Mouse (Mus musculus): ENCODE results near the gene Zfp235. TPM values are rescaled to one million over a fixed set of nuclear protein-coding genes. Genes with fewer than 3 reads are reported as not detected.

Zfp235 gene
- total RNA-seq (2021): 10 to 100 TPM; 19.0 to 19.2 TPM
- long read RNA-seq, experiment 1, transcript Zfp235-201 (4 exons, 3,373 nt): major isoform, 7 of 16 reads
- long read RNA-seq, experiment 1, partial matches to known transcripts: 2 of 16 reads
- long read RNA-seq, experiment 1, other reads (novel, unspliced or antisense): 5 of 16 reads
- long read RNA-seq, experiment 2, transcript Zfp235-201 (4 exons, 3,373 nt): major isoform, 15 of 19 reads
- long read RNA-seq, experiment 2, partial matches to known transcripts: 0 of 19 reads
- long read RNA-seq, experiment 2, other reads (novel, unspliced or antisense): 3 of 19 reads

GRCm38 (mm10) chr7:24133996-24134828 is at the start of gene Zfp235:
Zfp235 (plus strand) TSS chr7:24134169.
- DNase-seq (ENCODE audit: low spot score in 2 of 2): peak; percentile 87 to 93

GRCm38 (mm10) chr7:24086871-24087270 is 47.1 kb upstream of the Zfp235 start:
- DNase-seq (ENCODE audit: low spot score in 2 of 2): no peak

- no peak for DNase-seq (ENCODE audit: low spot score in 2 of 2)
Observed at GRCm38 (mm10) chr7:24087485-24088125, 46.4 kb upstream of the Zfp235 start.

DNA sequence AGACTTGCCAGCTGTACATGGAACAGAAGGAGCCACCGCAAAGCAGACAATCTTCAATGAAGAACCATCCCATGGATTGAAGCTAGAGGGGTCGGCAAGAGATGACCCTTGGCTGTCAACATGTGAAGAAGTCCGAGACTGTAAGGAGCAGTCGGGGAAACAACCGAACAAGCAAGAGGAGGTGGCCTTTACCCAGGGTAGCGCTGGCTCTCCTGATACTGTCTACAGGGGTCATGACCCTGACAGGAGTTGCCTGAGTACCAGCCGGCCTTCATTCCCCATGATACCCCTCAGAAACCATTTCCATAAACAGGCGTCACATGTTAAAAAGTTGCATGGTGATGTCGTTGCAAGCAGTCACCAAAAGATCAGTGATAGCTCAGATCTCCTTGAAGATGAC is 29.6 kb upstream of the Zfp235 start:
- no peak for DNase-seq (ENCODE audit: low spot score in 2 of 2)

- no peak for DNase-seq (ENCODE audit: low spot score in 2 of 2)
Observed at GRCm38 (mm10) chr7:24105144-24105703, 28.7 kb upstream of the Zfp235 start.

DNA sequence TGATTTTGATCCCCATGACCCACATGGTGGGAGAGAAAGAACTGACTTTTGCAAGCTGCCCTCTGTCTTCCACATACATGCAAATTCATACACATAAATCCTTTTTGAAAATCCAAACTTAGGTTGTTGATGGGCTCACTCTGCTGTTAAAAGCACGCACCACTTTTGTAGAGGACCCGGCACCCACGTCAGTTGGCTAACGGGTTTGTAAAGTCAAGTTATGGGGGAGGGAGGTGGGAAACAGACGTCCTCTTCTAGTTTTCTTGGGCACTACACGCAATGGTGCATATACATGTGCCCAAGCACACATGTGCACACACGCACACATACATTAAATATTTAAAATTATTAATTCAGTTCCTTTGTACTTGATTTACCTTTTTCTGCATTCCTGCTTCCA is 23.1 kb upstream of the Zfp235 start:
- no peak for DNase-seq (ENCODE audit: low spot score in 2 of 2)

DNA sequence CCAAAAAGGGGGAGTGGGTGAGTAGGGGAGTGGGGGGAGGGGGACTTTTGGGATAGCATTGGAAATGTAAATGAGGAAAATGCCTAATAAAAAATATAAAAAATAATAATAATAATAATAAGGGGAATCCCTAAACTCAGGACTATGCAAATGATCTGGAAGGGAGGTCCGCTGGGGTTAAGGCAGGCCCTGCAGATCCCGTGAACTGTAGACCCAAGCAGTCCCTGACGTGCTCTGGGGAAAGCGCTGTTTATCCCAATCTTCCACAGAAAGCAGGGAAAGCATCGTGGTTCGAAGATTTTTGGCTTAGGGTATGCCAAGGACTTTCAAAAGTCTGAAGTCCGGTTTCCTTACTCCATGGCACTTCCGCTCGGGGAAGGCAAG is 22.2 kb upstream of the Zfp235 start:
- DNase-seq (ENCODE audit: low spot score in 2 of 2): no peak

DNA sequence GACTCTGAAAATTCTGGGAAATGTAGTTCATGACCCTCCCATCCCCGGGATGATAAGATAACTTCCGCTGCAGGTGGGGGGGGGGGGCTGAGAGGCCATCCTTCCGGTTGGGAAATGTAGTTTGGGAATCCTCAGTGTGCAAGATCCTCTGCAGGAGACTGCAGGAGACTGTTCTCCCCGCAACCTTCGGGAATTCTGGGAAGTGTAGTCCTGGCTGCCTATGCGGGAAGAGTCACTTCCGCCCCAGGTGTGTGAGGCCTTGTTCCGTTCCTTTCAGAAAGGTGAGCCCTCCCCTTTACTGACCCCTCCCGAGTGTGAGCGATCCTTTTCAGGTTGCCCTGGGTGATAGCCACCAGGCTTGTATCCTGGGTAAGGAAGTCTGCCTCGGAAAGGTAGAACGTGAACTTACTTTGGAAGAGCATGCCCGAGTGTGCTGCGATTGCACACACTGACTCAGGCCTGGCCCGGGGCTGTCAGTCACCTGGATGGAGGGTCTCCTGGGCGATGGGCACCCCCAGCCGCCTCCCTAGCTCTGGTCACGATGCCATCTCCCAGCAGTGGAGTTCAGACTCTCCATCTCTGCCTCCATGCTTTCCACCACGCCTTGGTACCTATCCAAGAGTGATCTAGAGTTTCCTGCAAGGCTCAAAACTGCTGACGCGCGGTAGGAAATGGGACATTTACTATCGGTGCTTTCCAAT is 21.7 kb upstream of the Zfp235 start, which contains the start of gene Zfp112:
Zfp112 (plus strand) TSS at position 159 of the 701 bp plus-strand sequence.
- peak; percentile 74 to 91 for DNase-seq (ENCODE audit: low spot score in 2 of 2)

- peak in 1 of 2 experiments; percentile 31 for DNase-seq (ENCODE audit: low spot score in 2 of 2)
Observed at GRCm38 (mm10) chr7:24113001-24113400, 21.0 kb upstream of the Zfp235 start.

GRCm38 (mm10) chr7:24116655-24117054 is 17.3 kb upstream of the Zfp235 start:
- no peak for DNase-seq (ENCODE audit: low spot score in 2 of 2)

DNA sequence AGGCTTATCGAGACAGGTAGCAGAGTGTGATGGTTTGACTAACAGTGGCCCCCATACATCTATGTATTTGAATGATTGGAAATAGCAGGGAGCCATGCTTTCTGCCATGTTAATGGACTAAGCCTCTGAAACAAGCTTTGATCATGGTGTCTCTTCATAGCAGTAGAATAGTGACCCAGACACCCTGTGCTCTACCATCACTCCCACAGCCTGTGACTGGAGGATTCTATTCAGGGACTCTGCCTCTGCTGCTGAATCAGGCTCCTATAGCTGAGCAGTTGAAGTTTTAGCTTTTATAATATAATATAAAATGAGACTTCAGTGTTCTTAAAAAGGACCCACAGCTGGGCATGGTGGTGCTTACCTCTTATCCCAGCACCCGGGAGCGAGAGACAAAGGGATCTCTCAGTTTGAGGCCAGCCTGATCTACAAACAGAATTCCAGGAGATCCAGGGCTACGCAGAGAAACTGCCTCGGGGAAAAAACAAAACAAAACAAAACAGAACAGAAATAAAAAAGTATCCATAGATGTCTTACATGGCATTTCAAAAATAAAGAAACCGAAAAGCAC is 459 bp upstream of the Zfp235 start:
- peak in 1 of 2 experiments; percentile 9 for DNase-seq (ENCODE audit: low spot score in 2 of 2)

DNA sequence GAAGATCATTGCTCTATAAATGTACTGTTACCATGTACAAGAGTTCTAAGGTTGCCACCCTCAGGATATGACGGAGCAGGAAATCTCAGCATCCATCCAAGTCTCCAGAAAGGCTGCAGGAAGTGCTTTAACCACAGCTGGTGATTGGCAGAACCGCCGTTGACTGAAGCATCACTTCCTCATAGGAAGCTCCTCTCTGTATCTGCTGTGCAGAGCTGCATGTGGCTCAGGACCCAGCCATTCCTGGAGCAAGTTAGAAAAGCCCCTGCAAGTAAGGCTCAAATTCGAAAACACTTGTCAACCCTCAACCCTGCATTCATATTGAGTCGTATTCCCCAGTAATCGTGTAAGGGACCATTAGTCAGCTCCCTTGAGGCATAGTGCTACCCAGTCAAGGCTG is 8.6 kb downstream of the Zfp235 start:
- DNase-seq (ENCODE audit: low spot score in 2 of 2): no peak

DNA sequence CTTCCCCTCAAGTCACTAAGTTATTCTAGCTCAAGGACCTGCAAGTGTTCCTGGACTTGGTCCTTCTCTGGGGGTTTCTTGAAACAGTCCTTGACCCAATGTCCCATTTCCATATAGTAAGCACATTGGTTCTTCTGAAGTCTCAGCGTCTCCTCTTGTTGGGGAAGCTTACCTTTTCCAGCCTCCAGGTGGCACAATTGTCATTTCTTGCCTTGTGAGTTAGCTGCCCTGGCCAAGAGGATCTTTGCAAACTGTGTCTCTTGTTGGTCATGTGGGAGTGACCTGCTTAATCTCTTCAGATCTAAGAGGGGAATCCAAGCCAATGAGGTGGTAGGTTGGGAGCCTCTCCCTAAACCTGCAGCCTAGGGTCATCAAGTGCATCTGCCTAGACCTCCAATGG is 19.3 kb downstream of the Zfp235 start:
- DNase-seq (ENCODE audit: low spot score in 2 of 2): no peak

- no peak for DNase-seq (ENCODE audit: low spot score in 2 of 2)
Observed at GRCm38 (mm10) chr7:24172191-24172590, 38.2 kb downstream of the Zfp235 start.

DNA sequence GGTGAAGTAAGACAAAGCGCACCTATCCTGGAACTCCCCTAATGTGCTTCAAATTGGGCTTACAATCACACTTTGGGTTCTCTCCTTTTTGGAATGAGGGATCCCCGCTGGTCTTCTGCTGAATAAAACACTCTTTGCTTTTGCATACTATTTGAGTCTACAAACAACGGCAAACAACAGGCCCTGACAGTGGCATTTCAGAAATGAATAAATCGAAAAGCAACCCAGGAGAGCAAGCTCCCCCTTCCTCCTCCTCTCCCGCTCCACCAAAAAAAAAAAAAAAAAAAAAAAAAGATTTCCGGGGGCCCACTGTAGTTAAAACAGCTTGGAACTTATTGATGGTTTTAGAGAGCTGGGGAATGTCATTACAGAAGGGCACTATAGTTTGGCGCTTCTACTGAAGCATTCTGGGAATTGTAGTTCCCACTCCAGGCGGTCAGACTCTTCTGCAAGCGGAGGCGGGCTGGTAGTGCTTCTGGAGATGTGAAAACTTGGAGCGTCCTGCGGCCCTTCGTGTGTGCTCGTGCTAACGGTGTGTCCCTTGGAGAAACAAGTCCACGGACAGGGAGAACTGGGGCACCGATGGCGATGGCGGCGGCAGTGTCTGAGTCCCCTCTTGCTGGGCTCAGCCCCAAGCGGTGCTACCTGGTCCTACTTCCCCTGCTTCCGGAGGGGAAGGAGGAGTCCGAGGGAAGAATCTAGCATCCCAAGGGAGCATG is 40.8 kb downstream of the Zfp235 start, which contains the start of gene Zfp114:
Zfp114 (plus strand) TSS at position 443 of the 719 bp plus-strand sequence.
- peak; percentile 75 to 88 for DNase-seq (ENCODE audit: low spot score in 2 of 2)

GRCm38 (mm10) chr7:24175337-24175711 is 41.4 kb downstream of the Zfp235 start:
- no peak for DNase-seq (ENCODE audit: low spot score in 2 of 2)

DNA sequence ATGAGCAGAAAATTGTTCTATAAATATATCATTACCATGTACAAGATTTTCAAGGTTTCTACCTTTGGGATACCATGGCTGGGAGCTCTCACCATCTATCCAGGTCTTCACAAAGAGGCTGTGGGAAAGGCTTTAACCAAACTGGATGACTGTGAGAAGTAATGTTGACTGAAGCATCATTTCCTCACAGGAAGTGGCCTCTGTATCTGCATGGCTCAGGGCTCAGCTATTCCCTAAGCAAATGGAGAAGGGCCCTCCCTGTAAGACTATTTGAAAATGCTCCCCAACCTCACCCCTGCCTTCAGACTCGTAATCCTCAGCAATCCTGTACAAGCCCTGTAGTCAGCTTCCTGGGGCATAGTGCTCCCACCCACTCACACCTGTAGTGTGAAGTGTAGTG is 53.6 kb downstream of the Zfp235 start:
- no peak for DNase-seq (ENCODE audit: low spot score in 2 of 2)

DNA sequence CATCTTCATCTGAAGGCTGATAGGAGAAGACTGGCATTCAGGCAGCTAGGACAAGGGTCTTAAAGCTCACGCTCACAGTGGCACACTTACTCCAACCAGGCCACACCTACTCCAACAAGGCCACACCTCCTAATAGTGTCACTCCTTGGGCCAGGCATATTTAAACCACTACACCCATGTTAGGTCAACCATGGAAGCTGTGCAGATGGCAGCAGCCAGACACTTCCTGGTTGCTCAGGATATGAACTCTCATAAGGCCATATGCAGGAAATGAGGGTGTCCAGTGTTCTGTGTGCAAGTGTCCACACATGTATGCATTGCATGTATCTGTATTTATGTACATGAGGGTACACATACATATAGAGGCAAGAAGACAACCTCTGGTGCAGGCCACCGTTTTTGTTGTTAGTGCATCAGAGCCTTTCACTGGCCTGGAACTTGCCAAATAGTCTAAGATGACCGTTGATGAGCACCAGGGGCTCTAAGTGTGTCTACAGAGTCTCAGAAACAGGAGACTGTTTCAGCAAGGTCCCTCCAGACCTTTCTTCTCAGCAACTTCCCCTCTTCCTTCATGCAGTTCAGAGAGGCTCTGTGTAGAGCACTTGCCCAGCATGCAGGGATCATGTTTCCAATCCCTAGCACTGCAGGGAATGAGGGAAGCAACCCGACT is 55.1 kb downstream of the Zfp235 start:
- DNase-seq (ENCODE audit: low spot score in 2 of 2): no peak

DNA sequence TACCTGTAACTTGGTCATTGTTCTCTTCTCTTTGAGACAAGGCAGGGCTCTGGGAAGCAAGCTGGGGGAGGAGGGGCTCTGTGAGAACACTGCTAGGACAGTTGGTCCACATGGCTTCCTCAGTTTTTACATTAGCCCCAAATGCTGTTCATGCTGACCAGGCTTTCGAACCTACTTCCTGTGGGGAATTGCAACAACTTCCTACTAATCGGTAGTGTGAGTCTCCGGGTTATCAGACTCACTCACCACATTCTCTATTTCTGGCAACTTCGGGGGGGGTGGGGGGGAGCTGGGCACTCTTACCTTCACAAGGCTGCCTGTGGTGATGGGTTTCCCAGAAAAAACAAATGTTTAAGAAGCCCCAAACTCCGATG is 55.6 kb downstream of the Zfp235 start:
- DNase-seq (ENCODE audit: low spot score in 2 of 2): no peak
